Mouse (Mus musculus) neural tube, embryonic 13.5 days (tissue): ENCODE data around the gene Cenpu. TPM values are rescaled to one million over a fixed set of nuclear protein-coding genes. Genes with fewer than 3 reads are reported as not detected.

Experiments
- ATAC-seq: fragments of 200-750 bp; cut with Nextera tagmentation; 2 replicates; pipeline ENCODE4 v1.8.0; 2017; ENCODE audit warnings: low read depth, mild to moderate bottlenecking, moderate TSS enrichment, moderate library complexity
- H3K27ac ChIP-seq: fragments of 300-500 bp; sonication (generic); replicated peaks from 2 replicates; pipeline ENCODE4 v1.5.1; 2015; ENCODE audit warnings: moderate library complexity, mild to moderate bottlenecking, inconsistent platforms
- H3K27me3 ChIP-seq: fragments of 300-500 bp; sonication (generic); 2 replicates; pipeline ENCODE4 v1.6.1; 2015; ENCODE audit warnings: mild to moderate bottlenecking, inconsistent platforms
- H3K36me3 ChIP-seq: fragments of 300-500 bp; sonication (generic); 2 replicates; pipeline ENCODE4 v1.6.1; 2015; ENCODE audit warnings: mild to moderate bottlenecking, inconsistent platforms
- H3K4me1 ChIP-seq: fragments of 300-500 bp; sonication (generic); replicated peaks from 2 replicates; pipeline ENCODE4 v1.6.1; 2015; ENCODE audit warnings: inconsistent platforms
- H3K4me2 ChIP-seq: fragments of 300-500 bp; sonication (generic); 2 replicates; pipeline ENCODE4 v1.6.1; 2015; ENCODE audit warnings: inconsistent platforms, mild to moderate bottlenecking, moderate library complexity
- H3K4me3 ChIP-seq: fragments of 300-500 bp; sonication (generic); 2 replicates; pipeline ENCODE4 v1.5.1; 2015; ENCODE audit warnings: mild to moderate bottlenecking, inconsistent platforms
- H3K9ac ChIP-seq: fragments of 300-500 bp; sonication (generic); 2 replicates; pipeline ENCODE4 v1.6.1; 2015; ENCODE audit warnings: moderate library complexity, mild to moderate bottlenecking, inconsistent platforms
- H3K9me3 ChIP-seq: fragments of 300-500 bp; sonication (generic); 2 replicates; pipeline ENCODE4 v1.6.1; 2016; ENCODE audit warnings: inconsistent platforms
- WGBS: fragments of 180-500 bp; shearing (Covaris S2); methylation state at CpG from one replicate; pipeline ENCODE4 v1.1.7; 2015; 5-methylcytosine and 5-hydroxymethylcytosine counted together
- polyA plus RNA-seq: library from polyadenylated mRNA; unstranded; fragments of >200 nt; fragmentation: Nextera tagmentation; extraction: Ambion mirVana; gene quantifications from 2 replicates; pipeline ENCODE4 v1.2.1, GENCODE M21; 2015

The Cenpu gene
- polyA plus RNA-seq, 1 experiment from 2014 or later: 7.1 TPM

- WGBS: 89% methylated on average over 5 of the region's 5 CpGs
- H3K4me3 ChIP-seq: no peak overlapping the region
- ATAC-seq: no peak
These were observed 36.1 kb downstream of the Cenpu start for GRCm38 (mm10) chr8:46587911-46588310.

GRCm38 (mm10) chr8:46588663-46589062, 36.8 kb downstream of the Cenpu start:
- H3K9ac ChIP-seq: no peak overlapping the region
- WGBS: 96% methylated on average over 2 of the region's 2 CpGs
- H3K4me2 ChIP-seq: no peak overlapping the region
- no peaks in the 10 kb centered on the region for H3K9me3 ChIP-seq
- ATAC-seq: no peak
- no peak overlapping the region for H3K27ac ChIP-seq
- no peak overlapping the region for H3K4me3 ChIP-seq
- H3K4me1 ChIP-seq: no peaks in the 10 kb centered on the region
- H3K36me3 ChIP-seq: 0 out of 2 replicates have a peak, but pooled peaks cover 4% of the 10 kb centered on the region
- H3K27me3 ChIP-seq: no peaks in the 10 kb centered on the region

More at GRCm38 (mm10) chr8:46587911-46588310, 36.1 kb downstream of the Cenpu start:
- Histone ChIP-seq H3K27me3 (no peaks in the 10 kb centered on the region), H3K4me2 (no peak overlapping the region), H3K27ac (no peak overlapping the region), H3K4me1 (no peaks in the 10 kb centered on the region), H3K36me3 (no peaks in the 10 kb centered on the region), H3K9me3 (no peaks in the 10 kb centered on the region), H3K9ac (no peak overlapping the region)

GRCm38 (mm10) chr8:46593067-46593466, 41.2 kb downstream of the Cenpu start:
- no peak overlapping the region for H3K27ac ChIP-seq
- no peaks in the 10 kb centered on the region for H3K27me3 ChIP-seq
- no peak overlapping the region for H3K9ac ChIP-seq
- H3K4me3 ChIP-seq: no peak overlapping the region
- no peak for ATAC-seq
- no peak overlapping the region for H3K4me2 ChIP-seq
- H3K36me3 ChIP-seq: peaks cover 8% of the 10 kb centered on the region; the same call in 1 of the 2 replicates
- H3K9me3 ChIP-seq: no peaks in the 10 kb centered on the region
- 85% methylated on average over 8 of the region's 8 CpGs for WGBS
- no peaks in the 10 kb centered on the region for H3K4me1 ChIP-seq

- 83% methylated on average over 2 of the region's 2 CpGs for WGBS
- no peak for ATAC-seq
These were observed 41.9 kb downstream of the Cenpu start for GRCm38 (mm10) chr8:46593772-46594171.

GRCm38 (mm10) chr8:46595593-46595992, 43.8 kb downstream of the Cenpu start:
- Histone ChIP-seq H3K27ac (no peak overlapping the region), H3K4me3 (no peak overlapping the region), H3K4me1 (no peaks in the 10 kb centered on the region), H3K9me3 (no peaks in the 10 kb centered on the region), H3K4me2 (no peak overlapping the region), H3K36me3 (peaks cover 8% of the 10 kb centered on the region; the same call in 1 of the 2 replicates), H3K27me3 (no peaks in the 10 kb centered on the region), H3K9ac (no peak overlapping the region)
- WGBS: 87% methylated on average over 2 of the region's 2 CpGs
- ATAC-seq: no peak

More at GRCm38 (mm10) chr8:46593772-46594171, 41.9 kb downstream of the Cenpu start:
- Histone ChIP-seq H3K4me2 (no peak overlapping the region), H3K4me1 (no peaks in the 10 kb centered on the region), H3K27me3 (no peaks in the 10 kb centered on the region), H3K9me3 (no peaks in the 10 kb centered on the region), H3K27ac (no peak overlapping the region), H3K9ac (no peak overlapping the region), H3K36me3 (peaks cover 8% of the 10 kb centered on the region; the same call in 1 of the 2 replicates), H3K4me3 (no peak overlapping the region)

GRCm38 (mm10) chr8:46596530-46596929, 44.7 kb downstream of the Cenpu start:
- H3K9me3 ChIP-seq: no peaks in the 10 kb centered on the region
- ATAC-seq: no peak
- H3K27me3 ChIP-seq: no peaks in the 10 kb centered on the region
- H3K36me3 ChIP-seq: peaks cover 8% of the 10 kb centered on the region; the same call in 1 of the 2 replicates
- H3K4me3 ChIP-seq: no peak overlapping the region
- 92% methylated on average over 2 of the region's 2 CpGs for WGBS
- H3K4me2 ChIP-seq: no peak overlapping the region
- H3K27ac ChIP-seq: no peak overlapping the region
- no peak overlapping the region for H3K9ac ChIP-seq
- no peaks in the 10 kb centered on the region for H3K4me1 ChIP-seq

GRCm38 (mm10) chr8:46597411-46597810, 45.6 kb downstream of the Cenpu start:
- H3K4me3 ChIP-seq: no peak overlapping the region
- H3K4me2 ChIP-seq: no peak overlapping the region
- no peaks in the 10 kb centered on the region for H3K4me1 ChIP-seq
- H3K9ac ChIP-seq: no peak overlapping the region
- H3K9me3 ChIP-seq: no peaks in the 10 kb centered on the region
- H3K27ac ChIP-seq: no peak overlapping the region
- WGBS: 82% methylated on average over 2 of the region's 2 CpGs
- peaks cover 8% of the 10 kb centered on the region; the same call in 1 of the 2 replicates for H3K36me3 ChIP-seq
- ATAC-seq: no peak
- H3K27me3 ChIP-seq: no peaks in the 10 kb centered on the region

GRCm38 (mm10) chr8:46598114-46598513, 46.3 kb downstream of the Cenpu start:
- WGBS: 91% methylated on average over 2 of the region's 2 CpGs
- no peaks in the 10 kb centered on the region for H3K4me1 ChIP-seq
- peaks cover 7% of the 10 kb centered on the region; the same call in 1 of the 2 replicates for H3K36me3 ChIP-seq
- H3K27ac ChIP-seq: no peak overlapping the region
- no peaks in the 10 kb centered on the region for H3K9me3 ChIP-seq
- H3K9ac ChIP-seq: no peak overlapping the region
- H3K4me3 ChIP-seq: no peak overlapping the region
- H3K27me3 ChIP-seq: no peaks in the 10 kb centered on the region
- ATAC-seq: no peak
- no peak overlapping the region for H3K4me2 ChIP-seq

GRCm38 (mm10) chr8:46598753-46599152, 46.9 kb downstream of the Cenpu start:
- 93% methylated on average over 5 of the region's 5 CpGs for WGBS
- Histone ChIP-seq H3K4me2 (no peak overlapping the region), H3K4me3 (no peak overlapping the region), H3K27ac (no peak overlapping the region), H3K27me3 (no peaks in the 10 kb centered on the region), H3K4me1 (no peaks in the 10 kb centered on the region), H3K9ac (no peak overlapping the region), H3K36me3 (peaks cover 4% of the 10 kb centered on the region; the same call in 1 of the 2 replicates), H3K9me3 (no peaks in the 10 kb centered on the region)
- ATAC-seq: no peak

GRCm38 (mm10) chr8:46599314-46599904, 47.6 kb downstream of the Cenpu start:
- no peaks in the 10 kb centered on the region for H3K4me1 ChIP-seq
- peaks cover 4% of the 10 kb centered on the region; the same call in 1 of the 2 replicates for H3K36me3 ChIP-seq
- ATAC-seq: no peak
- H3K4me2 ChIP-seq: no peak overlapping the region
- no peaks in the 10 kb centered on the region for H3K9me3 ChIP-seq
- H3K27me3 ChIP-seq: no peaks in the 10 kb centered on the region
- WGBS: 93% methylated on average over 7 of the region's 7 CpGs
- no peak overlapping the region for H3K27ac ChIP-seq
- no peak overlapping the region for H3K9ac ChIP-seq
- no peak overlapping the region for H3K4me3 ChIP-seq

GRCm38 (mm10) chr8:46600959-46601707, 49.3 kb downstream of the Cenpu start:
- no peaks in the 10 kb centered on the region for H3K27me3 ChIP-seq
- H3K4me3 ChIP-seq: no peak overlapping the region
- no peak overlapping the region for H3K27ac ChIP-seq
- 64% methylated on average over 10 of the region's 10 CpGs for WGBS
- H3K9ac ChIP-seq: no peak overlapping the region
- H3K36me3 ChIP-seq: peaks cover 4% of the 10 kb centered on the region; the same call in 1 of the 2 replicates
- H3K9me3 ChIP-seq: no peaks in the 10 kb centered on the region
- H3K4me1 ChIP-seq: no peaks in the 10 kb centered on the region
- no peak overlapping the region for H3K4me2 ChIP-seq
- ATAC-seq: no peak

- Histone ChIP-seq H3K9ac (no peak overlapping the region), H3K4me3 (no peak overlapping the region), H3K27ac (no peak overlapping the region), H3K9me3 (no peaks in the 10 kb centered on the region), H3K4me1 (no peaks in the 10 kb centered on the region), H3K36me3 (no peaks in the 10 kb centered on the region), H3K27me3 (no peaks in the 10 kb centered on the region), H3K4me2 (no peak overlapping the region)
- no peak for ATAC-seq
- 86% methylated on average over 5 of the region's 5 CpGs for whole genome bisulfite sequencing
These were observed 51.8 kb downstream of the Cenpu start for GRCm38 (mm10) chr8:46603587-46603986.
